Mouse (Mus musculus) liver, embryonic 13.5 days (tissue): ENCODE results near the gene Scamp3. TPM values are rescaled to one million over a fixed set of nuclear protein-coding genes. Genes with fewer than 3 reads are reported as not detected.
A peak's percentile ranks its signal among the peaks of the same experiment; 100 is the strongest.
"Not testable (repeated sequence)": the region's sequence is repeated elsewhere in the genome, so short reads cannot be mapped to it uniquely, and the experiment has no call there.

Experiments used
- ATAC-seq: fragments of 200-750 bp; cut with Nextera tagmentation; 2 replicates; pipeline ENCODE4 v1.8.0; 2017; ENCODE audit warnings: low read depth, mild to moderate bottlenecking, moderate number of reproducible peaks, moderate library complexity
- DNase-seq: peaks from one replicate; pipeline ENCODE4 v3.0.0; 2022
- H3K27ac ChIP-seq: fragments of 300-500 bp; sonication (generic); 2 replicates; pipeline ENCODE4 v1.5.1; 2015; ENCODE audit warnings: moderate library complexity, mild to moderate bottlenecking, inconsistent platforms
- H3K27me3 ChIP-seq: fragments of 300-500 bp; sonication (generic); 2 replicates; pipeline ENCODE4 v1.6.1; 2015; ENCODE audit warnings: mild to moderate bottlenecking, inconsistent platforms
- H3K36me3 ChIP-seq: fragments of 300-500 bp; sonication (generic); 2 replicates; pipeline ENCODE4 v1.6.1; 2015; ENCODE audit warnings: mild to moderate bottlenecking, inconsistent platforms
- H3K4me1 ChIP-seq: fragments of 300-500 bp; sonication (generic); replicated peaks from 2 replicates; pipeline ENCODE4 v1.6.1; 2015; ENCODE audit warnings: inconsistent platforms
- H3K4me2 ChIP-seq: fragments of 300-500 bp; sonication (generic); 2 replicates; pipeline ENCODE4 v1.6.1; 2015; ENCODE audit warnings: inconsistent platforms, mild to moderate bottlenecking, moderate library complexity
- H3K4me3 ChIP-seq: fragments of 300-500 bp; sonication (generic); replicated peaks from 2 replicates; pipeline ENCODE4 v1.5.1; 2015; ENCODE audit warnings: mild to moderate bottlenecking, inconsistent platforms
- H3K9ac ChIP-seq: fragments of 300-500 bp; sonication (generic); 2 replicates; pipeline ENCODE4 v1.6.1; 2015; ENCODE audit warnings: mild to moderate bottlenecking, inconsistent platforms
- H3K9me3 ChIP-seq: fragments of 300-500 bp; sonication (generic); replicated peaks from 2 replicates; pipeline ENCODE4 v1.6.1; 2016; ENCODE audit warnings: inconsistent platforms
- WGBS: fragments of 180-500 bp; shearing (Covaris S2); methylation state at CpG from one replicate; pipeline ENCODE4 v1.1.7; 2015; ENCODE audit not compliant: insufficient replicate concordance; 5-methylcytosine and 5-hydroxymethylcytosine counted together
- polyA plus RNA-seq: library from polyadenylated mRNA; unstranded; fragments of >200 nt; fragmentation: Nextera tagmentation; extraction: Ambion mirVana; gene quantifications from 2 replicates; pipeline ENCODE4 v1.2.1, GENCODE M21; 2015

The Scamp3 gene
- polyA plus RNA-seq, 1 experiment from 2014 or later = 67.4 TPM

DNA sequence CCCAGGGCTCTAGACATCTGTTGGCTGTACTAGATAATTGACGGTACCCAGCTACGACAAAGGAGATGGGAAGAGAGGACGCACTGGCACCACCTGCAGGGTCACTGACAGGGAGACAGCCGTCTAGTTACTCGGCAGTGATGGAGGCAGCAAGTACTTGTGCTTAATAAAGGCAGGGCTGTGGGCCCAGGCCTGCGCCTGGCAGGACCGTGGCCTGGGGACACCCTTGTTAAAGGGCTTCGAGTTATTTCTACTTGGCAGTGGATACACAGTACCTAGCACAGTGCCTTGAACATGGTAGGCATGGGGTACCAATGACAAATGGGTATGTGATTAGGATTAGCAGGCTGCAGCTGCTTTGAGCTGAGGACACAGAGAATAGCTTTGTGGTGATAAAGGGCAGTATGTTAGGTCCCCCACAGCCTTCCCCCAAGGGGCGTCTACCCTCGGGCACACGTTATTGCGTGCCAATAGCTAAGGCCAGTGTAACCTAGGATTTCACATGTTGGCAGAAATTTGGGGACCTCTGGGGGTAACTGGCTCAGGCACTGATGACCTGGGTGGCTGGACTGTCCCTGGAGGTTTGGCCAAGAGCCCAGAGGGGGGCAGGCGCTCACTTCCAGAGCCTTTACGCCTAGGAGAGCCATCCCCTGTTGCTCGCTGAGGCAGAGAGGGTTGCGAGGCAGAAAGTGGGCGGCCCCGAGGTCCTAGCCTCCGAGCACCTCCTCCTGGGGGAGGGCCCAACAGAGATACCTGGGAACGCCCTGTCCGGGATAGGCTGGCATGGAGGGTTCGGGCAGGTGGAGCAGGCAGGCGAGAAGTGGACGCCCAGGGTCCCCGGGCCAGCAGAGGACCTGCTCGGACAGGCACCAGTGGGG, 29.9 kb upstream of the Scamp3 start:
- WGBS = 17% methylated on average over 26 of the region's 26 CpGs
- H3K4me1 ChIP-seq = peaks cover 93% of the 10 kb centered on the region
- peak; percentile 92 for ATAC-seq

DNA sequence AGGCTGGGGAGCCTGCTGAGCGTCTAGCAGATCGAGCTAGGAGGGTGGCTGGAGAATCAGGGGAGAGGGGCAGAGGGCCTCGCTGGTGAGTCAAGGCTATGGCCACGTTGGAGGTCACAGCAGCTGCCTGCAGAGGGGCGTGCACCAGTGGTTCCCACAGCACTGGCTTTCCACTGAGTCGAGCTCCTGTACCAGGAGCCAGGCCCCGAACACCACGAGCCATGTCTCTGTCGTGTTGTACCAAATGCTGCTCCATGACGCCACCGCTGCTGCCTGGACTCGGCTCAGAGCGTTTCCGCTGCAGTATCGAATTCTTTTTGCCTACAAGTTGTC, 29.3 kb upstream of the Scamp3 start:
- H3K27ac ChIP-seq = peak overlapping the region; percentile 86
- ATAC-seq (no peak), DNase-seq (no peak)

More for the DNA sequence above, 29.9 kb upstream of the Scamp3 start:
- peak; percentile 82 for DNase-seq
- peak overlapping the region; percentile 86 for H3K27ac ChIP-seq
- peaks cover 37% of the 10 kb centered on the region for H3K27me3 ChIP-seq
- H3K4me3 ChIP-seq = peak overlapping the region; percentile 49
- peak overlapping the region; percentile 70 for H3K9ac ChIP-seq
- H3K9me3 ChIP-seq = no peaks in the 10 kb centered on the region
- peaks cover 46% of the 10 kb centered on the region for H3K36me3 ChIP-seq
- peak overlapping the region; percentile 78 for H3K4me2 ChIP-seq

DNA sequence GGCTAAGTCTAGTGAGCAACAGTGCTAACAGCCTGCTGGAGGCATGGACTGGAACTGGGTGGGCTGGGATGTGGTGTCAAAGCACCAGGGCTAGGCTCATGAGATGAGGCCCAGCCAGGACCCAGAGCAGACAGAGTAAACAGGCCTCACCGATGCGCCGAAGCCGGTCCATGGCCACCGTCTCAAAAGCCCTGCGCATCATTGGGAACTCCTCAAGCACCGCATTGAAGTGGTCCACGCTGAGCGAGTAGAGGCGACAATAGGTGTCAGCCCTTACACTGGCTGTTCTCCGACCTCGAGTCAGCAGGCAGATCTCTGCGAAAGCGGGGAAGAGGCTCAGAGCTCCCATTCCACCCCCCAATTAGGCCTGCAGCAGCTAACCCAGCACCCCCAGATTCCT, 28.7 kb upstream of the Scamp3 start:
- peaks cover 43% of the 10 kb centered on the region for H3K27me3 ChIP-seq
- H3K36me3 ChIP-seq = peaks cover 34% of the 10 kb centered on the region
- no peaks in the 10 kb centered on the region for H3K9me3 ChIP-seq
- peak overlapping the region; percentile 86 for H3K27ac ChIP-seq
- peak overlapping the region; percentile 11; the same call in 1 of the 2 replicates for H3K9ac ChIP-seq
- DNase-seq = no peak
- no peak for ATAC-seq
- H3K4me2 ChIP-seq = peak overlapping the region; percentile 78
- H3K4me3 ChIP-seq = no peak overlapping the region
- H3K4me1 ChIP-seq = peaks cover 87% of the 10 kb centered on the region
- 71% methylated on average over 14 of the region's 14 CpGs for WGBS

More for the DNA sequence above, 29.3 kb upstream of the Scamp3 start:
- peaks cover 43% of the 10 kb centered on the region for H3K27me3 ChIP-seq
- H3K9me3 ChIP-seq = no peaks in the 10 kb centered on the region
- 11% methylated on average over 15 of the region's 15 CpGs for WGBS
- peak overlapping the region; percentile 78 for H3K4me2 ChIP-seq
- H3K4me1 ChIP-seq = peaks cover 93% of the 10 kb centered on the region
- H3K4me3 ChIP-seq = peak overlapping the region; percentile 49
- peak overlapping the region; percentile 70 for H3K9ac ChIP-seq
- peaks cover 40% of the 10 kb centered on the region for H3K36me3 ChIP-seq

DNA sequence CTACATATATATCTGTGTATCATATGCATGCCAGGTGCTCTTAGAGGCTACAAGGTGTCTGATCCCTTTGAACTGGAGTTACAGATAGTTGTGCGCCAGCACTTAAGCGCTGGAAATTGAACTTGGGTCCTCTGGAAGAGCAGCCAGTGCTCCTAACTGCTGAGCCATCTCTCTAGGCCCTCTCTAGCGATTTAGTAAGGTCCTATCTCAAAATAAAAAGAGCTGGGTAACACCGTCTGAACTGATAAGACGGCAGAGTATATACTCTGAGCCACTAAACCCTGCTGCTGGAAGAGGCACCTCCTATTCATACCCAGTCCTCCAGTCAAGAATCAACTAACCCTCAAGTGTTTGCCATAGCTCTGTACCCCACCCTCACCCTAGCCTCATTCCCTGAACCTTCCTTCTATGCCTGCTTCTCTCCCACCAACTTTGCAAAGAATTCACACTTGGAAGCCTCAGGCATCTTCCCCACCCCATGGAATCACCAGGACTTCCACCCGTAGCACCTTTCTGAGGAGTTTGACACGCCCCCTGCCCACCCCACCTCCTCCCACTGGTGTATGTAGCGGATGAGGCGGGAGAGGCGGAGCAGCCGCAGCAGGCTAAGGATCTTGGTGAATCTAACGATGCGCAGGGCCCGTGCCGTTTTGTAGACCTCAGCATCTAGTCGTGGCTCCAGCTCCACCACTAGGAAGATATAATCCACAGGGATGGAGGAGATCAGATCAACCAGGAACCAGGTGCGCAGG, 25.0 kb upstream of the Scamp3 start:
- Histone ChIP-seq H3K27ac (peak overlapping the region; percentile 34; the same call in 1 of the 2 replicates), H3K36me3 (no peaks in the 10 kb centered on the region), H3K9ac (peak overlapping the region; percentile 45; the same call in 1 of the 2 replicates), H3K4me2 (0 out of 2 replicates have a peak overlapping the region, but pooled peaks have one; percentile 12), H3K4me1 (peaks cover 51% of the 10 kb centered on the region), H3K27me3 (peaks cover 55% of the 10 kb centered on the region), H3K9me3 (no peaks in the 10 kb centered on the region), H3K4me3 (no peak overlapping the region)
- 37% methylated on average over 17 of the region's 17 CpGs for WGBS
- no peak for DNase-seq
- peak; percentile 24 for ATAC-seq

DNA sequence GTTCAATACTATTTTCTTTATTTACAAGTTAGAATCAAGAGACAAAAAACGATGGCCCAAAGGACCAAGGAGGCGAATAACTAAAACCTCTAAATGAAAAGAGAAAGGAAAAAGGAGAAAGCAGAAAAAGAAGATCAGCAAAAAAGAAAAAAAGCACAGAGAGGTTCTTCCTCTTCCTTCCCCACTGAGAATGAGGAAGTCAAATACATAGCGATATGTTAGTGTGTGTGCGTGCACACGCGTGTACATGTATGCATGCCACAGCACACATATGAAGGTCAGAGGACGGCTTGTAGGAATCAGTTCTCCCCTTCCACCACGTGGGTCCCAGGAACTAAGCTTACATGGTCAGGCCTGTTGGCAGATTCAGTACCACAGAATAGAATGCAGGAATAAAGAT, 20.3 kb upstream of the Scamp3 start:
- Histone ChIP-seq H3K36me3 (no peaks in the 10 kb centered on the region), H3K4me1 (peaks cover 30% of the 10 kb centered on the region), H3K27ac (no peak overlapping the region), H3K9me3 (no peaks in the 10 kb centered on the region), H3K9ac (no peak overlapping the region), H3K4me2 (no peak overlapping the region), H3K4me3 (no peak overlapping the region), H3K27me3 (peaks cover 49% of the 10 kb centered on the region)
- ATAC-seq (no peak), DNase-seq (no peak)
- 65% methylated on average over 8 of the region's 8 CpGs for WGBS

DNA sequence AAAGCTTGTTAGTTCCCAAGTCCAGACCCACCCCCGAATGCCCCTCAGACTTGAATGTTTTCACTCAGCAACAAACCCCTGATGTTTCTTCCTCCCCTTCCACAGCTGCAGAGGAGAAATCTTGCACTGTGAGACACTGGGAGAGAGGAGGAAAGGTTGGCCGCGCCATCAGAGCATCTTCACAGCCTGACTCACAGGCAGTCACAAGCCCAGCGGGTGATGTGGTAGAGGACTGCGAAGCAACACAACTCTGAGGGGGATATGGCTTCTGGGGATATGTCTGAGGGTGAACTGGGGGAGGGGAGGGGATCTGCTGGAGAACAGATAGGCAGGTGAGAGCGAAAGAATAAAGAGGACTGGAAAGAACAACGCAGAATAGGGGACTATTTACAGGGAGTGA, 18.6 kb upstream of the Scamp3 start:
- Histone ChIP-seq H3K4me2 (0 out of 2 replicates have a peak overlapping the region, but pooled peaks have one; percentile 99), H3K9me3 (no peaks in the 10 kb centered on the region), H3K4me3 (no peak overlapping the region), H3K27ac (no peak overlapping the region), H3K4me1 (peaks cover 23% of the 10 kb centered on the region), H3K36me3 (no peaks in the 10 kb centered on the region), H3K27me3 (peaks cover 40% of the 10 kb centered on the region), H3K9ac (no peak overlapping the region)
- ATAC-seq (no peak), DNase-seq (no peak)
- 16% methylated on average over 7 of the region's 7 CpGs for WGBS

DNA sequence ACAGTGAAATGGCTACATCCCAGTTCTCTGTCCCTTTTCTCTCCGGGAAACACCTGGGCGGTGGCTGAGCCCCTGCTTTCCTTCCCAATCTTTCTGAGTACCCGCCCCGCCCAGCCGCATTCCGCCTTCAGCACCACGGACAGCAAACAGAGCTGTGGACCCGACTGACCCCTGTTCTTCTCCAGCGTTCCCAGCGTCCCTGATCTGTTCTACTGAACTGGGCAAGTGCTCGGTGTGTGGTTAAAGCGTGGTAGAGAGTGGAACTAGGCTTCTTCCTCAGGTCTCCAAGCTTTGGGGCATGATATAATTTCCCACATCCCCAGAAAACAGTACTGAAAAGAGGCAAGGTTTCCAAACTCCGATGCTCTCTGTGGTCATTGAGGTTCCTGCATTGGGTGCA, 18.1 kb upstream of the Scamp3 start:
- no peaks in the 10 kb centered on the region for H3K9me3 ChIP-seq
- peak; percentile 64 for DNase-seq
- no peaks in the 10 kb centered on the region for H3K36me3 ChIP-seq
- H3K4me2 ChIP-seq = peak overlapping the region; percentile 99
- peak overlapping the region; percentile 70 for H3K9ac ChIP-seq
- H3K27ac ChIP-seq = no peak overlapping the region
- ATAC-seq = no peak; the same call in 1 of the 2 replicates
- H3K4me3 ChIP-seq = peak overlapping the region; percentile 68
- H3K27me3 ChIP-seq = peaks cover 37% of the 10 kb centered on the region
- WGBS = 1% methylated on average over 13 of the region's 13 CpGs
- peaks cover 29% of the 10 kb centered on the region for H3K4me1 ChIP-seq

DNA sequence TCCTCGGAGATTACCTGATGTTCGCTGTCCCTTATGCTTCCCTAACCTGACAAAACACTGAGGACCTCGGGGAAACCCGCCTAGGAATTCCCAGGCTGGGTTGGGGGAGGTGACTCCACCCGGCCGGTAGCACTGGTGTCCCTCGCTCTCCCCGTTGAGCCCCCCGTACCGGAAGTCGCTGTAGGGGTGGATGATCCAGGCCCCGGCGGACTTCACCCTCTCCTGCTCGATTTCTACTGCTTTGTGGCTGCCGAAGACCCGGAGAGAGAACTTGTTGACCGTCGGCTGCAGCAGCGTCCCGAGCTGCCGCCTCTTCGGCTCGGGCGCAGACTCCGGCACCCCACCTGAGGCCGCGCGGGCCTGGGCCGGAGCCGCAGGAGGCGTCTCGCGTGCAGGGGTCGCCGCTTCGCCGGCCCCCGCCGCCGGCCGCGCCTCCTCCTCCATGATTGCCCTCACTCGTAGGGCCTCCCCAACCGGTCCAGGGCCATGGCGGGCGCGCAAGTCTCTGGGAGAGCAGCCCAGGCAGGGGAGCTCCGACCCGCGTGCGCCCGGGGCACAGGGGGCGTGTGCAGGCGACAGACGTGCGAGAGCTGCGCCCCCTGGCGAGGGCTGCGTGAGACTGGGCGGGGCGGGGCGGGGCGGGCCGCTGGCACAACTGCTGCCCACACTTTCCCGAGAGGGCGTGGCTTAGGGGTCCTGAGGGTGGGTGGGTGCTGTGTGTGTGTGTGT, 17.5 kb upstream of the Scamp3 start, which contains the start of gene Hcn3:
Gene Hcn3 (minus strand): TSS at position 581 of the 729 bp plus-strand sequence.
- no peaks in the 10 kb centered on the region for H3K36me3 ChIP-seq
- peaks cover 35% of the 10 kb centered on the region for H3K27me3 ChIP-seq
- DNase-seq (peak; percentile 61), ATAC-seq (peak; percentile 35)
- WGBS = under 1% methylated on average over 66 of the region's 66 CpGs
- no peak within 1 kb of the TSS for H3K27ac ChIP-seq
- peaks cover 31% of the 10 kb centered on the region for H3K4me1 ChIP-seq
- H3K9ac ChIP-seq = peak within 1 kb of the TSS; percentile 70
- H3K4me3 ChIP-seq = peak within 1 kb of the TSS; percentile 68
- H3K9me3 ChIP-seq = no peaks in the 10 kb centered on the region
- H3K4me2 ChIP-seq = peak within 1 kb of the TSS; percentile 99

DNA sequence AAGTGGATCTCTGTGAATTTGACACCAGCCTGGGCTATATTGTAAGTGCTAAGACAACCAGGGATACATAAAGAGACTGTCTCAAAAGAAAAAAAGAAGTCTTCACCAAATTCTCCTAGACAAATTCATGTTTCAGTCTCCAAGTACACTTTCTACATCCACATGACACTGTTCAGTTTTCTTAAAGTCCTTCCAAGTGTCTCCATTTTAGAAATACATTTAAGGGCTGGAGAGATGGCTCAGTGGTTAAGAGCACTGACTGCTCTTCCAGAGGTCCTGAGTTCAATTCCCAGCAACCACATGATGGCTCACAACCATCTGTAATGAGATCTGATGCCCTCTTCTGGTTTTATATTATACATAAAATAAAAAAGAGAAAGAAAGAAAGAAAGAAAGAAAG, 16.1 kb upstream of the Scamp3 start:
- peaks cover 26% of the 10 kb centered on the region for H3K27me3 ChIP-seq
- H3K9me3 ChIP-seq, H3K4me3 ChIP-seq, H3K36me3 ChIP-seq, ATAC-seq, H3K27ac ChIP-seq, H3K9ac ChIP-seq, H3K4me2 ChIP-seq, DNase-seq: not testable (repeated sequence)
- H3K4me1 ChIP-seq = peaks cover 41% of the 10 kb centered on the region

DNA sequence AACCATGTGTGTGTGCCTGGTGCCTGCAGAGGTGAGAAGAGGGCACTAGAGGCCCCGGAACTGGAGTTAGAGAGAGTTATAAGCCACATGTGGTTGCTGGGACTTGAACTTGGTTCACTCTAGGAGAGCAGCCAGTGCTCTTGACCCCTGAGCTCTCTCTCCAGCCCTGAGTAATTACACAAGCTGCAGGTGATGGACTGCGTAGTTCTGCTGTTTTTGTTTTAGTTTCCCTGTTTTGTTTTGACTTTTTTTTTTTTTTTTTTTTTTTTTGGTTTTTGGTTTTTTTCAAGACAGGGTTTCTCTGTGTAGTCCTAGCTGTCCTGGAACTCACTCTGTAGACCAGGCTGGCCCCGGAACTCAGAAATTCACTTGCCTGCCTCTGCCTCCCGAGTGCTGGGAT, 15.5 kb upstream of the Scamp3 start:
- WGBS = 75% methylated on average over 4 of the region's 4 CpGs
- no peak overlapping the region for H3K27ac ChIP-seq
- no peak overlapping the region for H3K9ac ChIP-seq
- no peak overlapping the region for H3K4me2 ChIP-seq
- DNase-seq = no peak
- H3K9me3 ChIP-seq = no peaks in the 10 kb centered on the region
- ATAC-seq = no peak
- peaks cover 47% of the 10 kb centered on the region for H3K4me1 ChIP-seq
- H3K4me3 ChIP-seq = no peak overlapping the region
- H3K36me3 ChIP-seq = peaks cover 6% of the 10 kb centered on the region
- peaks cover 26% of the 10 kb centered on the region for H3K27me3 ChIP-seq

DNA sequence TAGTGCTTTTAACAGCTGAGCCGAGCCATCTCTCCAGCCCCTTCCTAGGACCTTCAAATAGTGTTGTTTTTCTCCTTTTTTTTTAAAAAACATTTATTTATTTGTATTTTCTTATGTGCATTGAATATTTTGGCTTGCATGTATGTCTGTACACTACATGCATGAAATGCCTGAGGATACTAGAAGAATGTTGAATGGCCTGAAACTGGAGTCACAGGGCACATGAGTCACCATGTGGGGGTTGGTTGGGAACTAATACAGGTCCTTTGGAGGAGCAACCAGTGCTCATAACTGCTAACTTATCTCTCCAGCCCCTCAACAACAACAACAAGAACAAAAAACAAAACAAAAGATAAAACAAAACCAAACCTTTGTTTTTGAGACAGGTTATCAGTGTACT, 14.2 kb upstream of the Scamp3 start:
- no peaks in the 10 kb centered on the region for H3K9me3 ChIP-seq

More for the DNA sequence above, 14.2 kb upstream of the Scamp3 start:
- no peak overlapping the region for H3K9ac ChIP-seq
- DNase-seq (no peak), ATAC-seq (no peak)
- H3K27ac ChIP-seq = no peak overlapping the region
- H3K4me3 ChIP-seq = no peak overlapping the region
- peaks cover 18% of the 10 kb centered on the region for H3K36me3 ChIP-seq
- H3K4me2 ChIP-seq = no peak overlapping the region
- 57% methylated on average over 1 of the region's 1 CpGs for WGBS
- peaks cover 51% of the 10 kb centered on the region for H3K4me1 ChIP-seq
- peaks cover 19% of the 10 kb centered on the region for H3K27me3 ChIP-seq
